Mouse (Mus musculus) CH12.LX (cell line): Measurements from ENCODE around the gene Gbx2. TPM values are rescaled to one million over a fixed set of nuclear protein-coding genes. Genes with fewer than 3 reads are reported as not detected.

Experiments used
- DNase-seq: peaks from one replicate; pipeline ENCODE4 v3.0.0-alpha.2; 2013; ENCODE audit errors: extremely low read depth
- H3K27ac ChIP-seq: 2 replicates; pipeline ENCODE4 v1.5.1; 2012; ENCODE audit warnings: low read depth, mild to moderate bottlenecking, control low read depth, moderate library complexity; ENCODE audit not compliant: insufficient read depth
- H3K27me3 ChIP-seq: replicated peaks from 2 replicates; pipeline ENCODE3; 2012; ENCODE audit warnings: inconsistent platforms
- H3K36me3 ChIP-seq, 2 experiments: replicated peaks in 1 of 2; 2 replicates each; pipeline versions ENCODE3 to v1.6.1; 2012; ENCODE audit warnings: inconsistent platforms in 1 of 2, low read length in 1 of 2, mild to moderate bottlenecking in 1 of 2, mixed read lengths in 1 of 2, moderate library complexity in 1 of 2; ENCODE audit not compliant: control insufficient read depth in 1 of 2, insufficient read depth in 1 of 2
- H3K4me1 ChIP-seq, 2 experiments: 2 replicates each; pipeline ENCODE4 v1.6.1; 2012; ENCODE audit warnings: inconsistent platforms in 1 of 2, moderate library complexity in 1 of 2; ENCODE audit not compliant: insufficient read depth in 2 of 2, control insufficient read depth in 1 of 2
- H3K4me2 ChIP-seq: 2 replicates; pipeline ENCODE4 v1.6.1; 2012; ENCODE audit warnings: low read depth, mild to moderate bottlenecking, control low read depth; ENCODE audit not compliant: poor library complexity, insufficient read depth, severe bottlenecking
- H3K4me3 ChIP-seq, 3 experiments: fragments of 150-350 bp in 1 of 3; sonication (generic) in 1 of 3; replicated peaks in 1 of 3; 2 replicates each; pipeline versions ENCODE3 to v1.5.1; 2011 to 2012; ENCODE audit warnings: low read depth in 2 of 3, low read length in 2 of 3, mild to moderate bottlenecking in 2 of 3, moderate library complexity in 2 of 3, control low read depth in 1 of 3, improper control_type of control experiment in 1 of 3, inconsistent platforms in 1 of 3, mixed read lengths in 1 of 3; ENCODE audit not compliant: poor library complexity in 1 of 3
- H3K79me2 ChIP-seq: replicated peaks from 2 replicates; pipeline ENCODE4 v1.6.1; 2012; ENCODE audit warnings: mild to moderate bottlenecking, moderate library complexity; ENCODE audit not compliant: control insufficient read depth, poor library complexity, insufficient read depth, severe bottlenecking; ENCODE audit errors: extremely low read depth
- H3K9ac ChIP-seq: 2 replicates; pipeline ENCODE4 v1.6.1; 2012; ENCODE audit warnings: low read depth, mild to moderate bottlenecking, control low read depth, moderate library complexity; ENCODE audit not compliant: insufficient read depth
- H3K9me3 ChIP-seq: replicated peaks from 2 replicates; pipeline ENCODE3; 2012; ENCODE audit warnings: low read length, inconsistent platforms, mixed read lengths
- CHD1 ChIP-seq: IDR thresholded peaks from 2 replicates; pipeline ENCODE4 v1.6.1; 2012; ENCODE audit warnings: low read depth, low read length, improper control_type of control experiment, inconsistent platforms
- CHD2 ChIP-seq: IDR thresholded peaks from 2 replicates; pipeline ENCODE4 v1.6.1; 2011; ENCODE audit warnings: low read length, improper control_type of control experiment
- E2F4 ChIP-seq: IDR thresholded peaks from 2 replicates; pipeline ENCODE4 v1.6.1; 2011; ENCODE audit warnings: low read depth, low read length, improper control_type of control experiment; ENCODE audit not compliant: insufficient replicate concordance
- ELF1 ChIP-seq: IDR thresholded peaks from 2 replicates; pipeline ENCODE4 v1.6.1; 2014; ENCODE audit warnings: low read depth, mild to moderate bottlenecking, inconsistent platforms, low read length, improper control_type of control experiment
- ETS1 ChIP-seq: conservative IDR thresholded peaks from 2 replicates; pipeline ENCODE4 v1.6.1; 2012; ENCODE audit warnings: low read depth, mild to moderate bottlenecking, inconsistent platforms, low read length, improper control_type of control experiment, moderate library complexity
- IRF4 ChIP-seq: IDR thresholded peaks from 2 replicates; pipeline ENCODE4 v1.6.1; 2014; ENCODE audit warnings: low read depth, mild to moderate bottlenecking, inconsistent platforms, low read length, improper control_type of control experiment
- MEF2A ChIP-seq: IDR thresholded peaks from 2 replicates; pipeline ENCODE4 v1.6.1; 2014; ENCODE audit warnings: low read depth, mild to moderate bottlenecking, inconsistent platforms, low read length, improper control_type of control experiment, borderline replicate concordance
- MYC ChIP-seq: IDR thresholded peaks from 2 replicates; pipeline ENCODE4 v1.6.1; 2011; ENCODE audit warnings: low read depth, mild to moderate bottlenecking, improper control_type of control experiment, low read length
- RAD21 ChIP-seq: IDR thresholded peaks from 2 replicates; pipeline ENCODE4 v1.6.1; 2011; ENCODE audit warnings: low read depth, mild to moderate bottlenecking, low read length, improper control_type of control experiment, moderate library complexity
- RCOR1 ChIP-seq: conservative IDR thresholded peaks from 2 replicates; pipeline ENCODE4 v1.6.1; 2012; ENCODE audit warnings: low read depth, mild to moderate bottlenecking, inconsistent platforms, low read length, improper control_type of control experiment
- UBTF ChIP-seq: IDR thresholded peaks from 2 replicates; pipeline ENCODE4 v1.6.1; 2012; ENCODE audit warnings: low read depth, mild to moderate bottlenecking, inconsistent platforms, low read length, improper control_type of control experiment, moderate library complexity
- dilution Hi-C: fragments of 300-500 bp; cut with MboI; formaldehyde crosslinking; loops from 2 replicates; pipeline ENCODE4 v1.14.3; 2020; ENCODE audit warnings: low sequenced_read_pairs; ENCODE audit not compliant: extremely low pct_unique_long_range_greater_than_20kb, extremely low pct_ligation_motif_present
- in situ Hi-C: fragments of 300-500 bp; cut with MboI; formaldehyde crosslinking; loops from 3 replicates; pipeline ENCODE4 v1.14.3; 2019; ENCODE audit warnings: low sequenced_read_pairs, low pct_ligation_motif_present, low pct_unique_long_range_greater_than_20kb, mixed read lengths
- polyA plus RNA-seq: library from polyadenylated mRNA; unstranded; fragments of >175 nt; gene quantifications from 2 replicates; pipeline ENCODE4 v1.2.1, GENCODE M21; 2012; ENCODE audit warnings: low read depth; ENCODE audit not compliant: insufficient read length
- total RNA-seq, 2 experiments: library from RNA; depleted of rRNA; stranded (reverse); fragments of 300-350 nt in 1 of 2; fragments of >200 nt in 1 of 2; gene quantifications; 2 replicates each; pipeline ENCODE4 v1.2.3; 2012 to 2014

Gbx2 gene
- total and polyA plus RNA-seq, 3 experiments, result not detected

- no peak for TF ChIP-seq RAD21
- no peak for TF ChIP-seq CHD1
- TF ChIP-seq MEF2A, result no peak
- Histone ChIP-seq H3K9me3 (peaks cover 75% of the 10 kb centered on the region), H3K36me3 (no peaks in the 10 kb centered on the region), H3K27ac (no peak overlapping the region), H3K4me2 (no peak overlapping the region), H3K4me3 (no peak overlapping the region), H3K9ac (no peak overlapping the region), H3K27me3 (no peaks in the 10 kb centered on the region), H3K79me2 (no peaks in the 10 kb centered on the region), H3K4me1 (no peaks in the 10 kb centered on the region)
- in situ Hi-C loops (no loop called here), dilution Hi-C loops (no loop called here)
- DNase-seq, result no peak
Observed at GRCm38 (mm10) chr1:89959393-89959792, 28.4 kb upstream of the Gbx2 start.

DNA sequence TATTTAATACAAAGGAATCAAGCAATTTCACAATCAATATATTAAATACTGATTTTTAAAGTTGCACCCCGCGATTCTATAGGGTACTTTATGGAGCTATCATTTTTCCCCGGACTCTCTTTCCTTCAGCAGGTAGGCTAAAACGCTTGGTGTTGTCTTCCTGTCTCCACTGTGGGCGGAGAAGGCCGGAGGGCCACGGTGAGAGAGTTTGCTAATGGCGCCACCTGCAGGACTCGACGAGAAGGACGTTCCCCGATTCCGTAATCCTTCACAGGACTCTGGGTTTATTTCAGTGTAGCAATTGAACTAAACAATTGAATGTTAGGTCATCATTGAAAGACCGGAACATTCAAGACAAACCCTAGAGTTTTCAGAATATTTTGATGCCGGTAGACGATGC, 12.2 kb upstream of the Gbx2 start:
- Histone ChIP-seq H3K4me3 (no peak overlapping the region), H3K27ac (no peak overlapping the region), H3K4me1 (no peaks in the 10 kb centered on the region)
- TF ChIP-seq RAD21 (no peak; the same call in 1 of the 2 replicates), UBTF (no peak)
- TF ChIP-seq, all 38 proteins: peak for 0
- Histone ChIP-seq H3K36me3 (no peaks in the 10 kb centered on the region), H3K79me2 (no peaks in the 10 kb centered on the region), H3K4me2 (no peak overlapping the region), H3K9me3 (peaks cover 75% of the 10 kb centered on the region), H3K27me3 (no peaks in the 10 kb centered on the region), H3K9ac (no peak overlapping the region)
- in situ Hi-C loops (no loop called here), dilution Hi-C loops (no loop called here)
- no peak for DNase-seq

DNA sequence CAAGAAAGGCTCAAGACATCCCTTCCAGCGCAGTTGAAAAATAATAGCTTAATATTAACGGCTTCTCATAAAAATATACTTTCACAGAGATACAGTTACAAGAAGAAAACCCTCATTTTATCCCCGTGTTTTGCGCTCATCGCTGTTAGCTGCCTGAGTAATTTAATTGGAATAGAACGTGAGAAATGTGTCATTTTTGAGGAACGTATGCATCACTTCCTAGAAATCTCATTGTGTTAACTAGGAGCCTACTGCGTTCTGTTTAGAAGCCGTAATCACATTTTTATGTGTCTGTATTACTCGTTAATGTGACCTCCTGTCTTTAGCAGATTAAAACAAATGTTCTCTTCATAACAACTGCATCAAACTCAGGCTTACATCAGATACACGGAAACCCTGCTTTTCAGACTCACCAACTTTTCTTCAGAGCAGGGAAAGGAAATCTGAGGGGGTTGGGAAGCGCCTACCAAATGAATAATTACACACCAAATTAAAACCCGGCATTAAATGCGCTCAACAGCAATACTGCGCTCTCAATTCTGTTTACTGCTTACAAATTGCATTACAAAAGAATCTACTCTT, 11.5 kb upstream of the Gbx2 start:
- in situ Hi-C loops (no loop called here), dilution Hi-C loops (no loop called here)
- DNase-seq, result no peak
- H3K27me3 ChIP-seq, result no peaks in the 10 kb centered on the region
- H3K4me1 ChIP-seq, result no peaks in the 10 kb centered on the region
- H3K4me3 ChIP-seq, result no peak overlapping the region
- no peak for TF ChIP-seq RCOR1
- no peak for TF ChIP-seq E2F4
- no peak for TF ChIP-seq MYC
- no peak for TF ChIP-seq ELF1
- TF ChIP-seq CHD2, result no peak
- TF ChIP-seq IRF4, result no peak
- no peak for TF ChIP-seq ETS1
- no peaks in the 10 kb centered on the region for H3K79me2 ChIP-seq
- H3K4me2 ChIP-seq, result no peak overlapping the region
- H3K9me3 ChIP-seq, result peaks cover 74% of the 10 kb centered on the region
- no peak overlapping the region for H3K9ac ChIP-seq
- no peaks in the 10 kb centered on the region for H3K36me3 ChIP-seq
- H3K27ac ChIP-seq, result no peak overlapping the region
